15 mouse cellular contexts compared by ENCODE assay signal in the genomic region with DNA sequence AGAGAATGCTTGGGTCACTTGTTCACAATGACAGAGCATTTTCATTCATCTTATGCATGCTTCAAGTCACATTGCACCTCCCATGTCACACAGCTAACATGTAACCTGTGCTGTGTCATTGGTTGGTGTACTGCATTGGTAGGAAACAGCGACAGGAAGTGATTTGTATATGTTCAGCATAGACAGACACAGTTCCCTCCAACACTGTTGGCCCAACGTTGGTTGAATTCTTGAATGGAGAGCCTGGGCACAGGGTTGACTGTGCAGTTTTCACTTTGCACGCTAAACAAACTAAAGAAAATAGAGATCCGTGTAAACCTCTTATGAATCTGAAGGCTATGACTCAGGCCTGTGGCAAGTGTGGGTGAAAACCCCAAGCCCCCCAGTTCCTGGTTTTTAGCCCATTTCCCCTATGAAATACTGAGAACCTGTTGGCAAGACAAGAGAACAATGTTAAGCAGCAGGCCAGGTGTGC.
"Had no signal": no experiment of that assay in that cellular context is flagged by ENCODE, and none has a peak within 500 bp of the region (broad histone marks: within the 10 kb centered on the region; RNA-seq: fewer than 3 reads in every experiment).

No protein-coding gene starts in this region.

- H3K27ac ChIP-seq: kidney, postnatal 0 days; limb, embryonic 12.5 days; liver, embryonic 13.5 days; lung, embryonic 15.5 days; midbrain, embryonic 13.5 days; stomach, embryonic 15.5 days had no signal

- H3K36me3 ChIP-seq: limb, embryonic 12.5 days; liver, embryonic 13.5 days; lung, embryonic 15.5 days; midbrain, embryonic 13.5 days; stomach, embryonic 15.5 days had no signal

- DNase-seq: kidney, adult 8-10 months; kidney, postnatal 36 days; liver; liver, embryonic 13.5 days; liver, postnatal 0 days; lung, postnatal 14 days; right cerebral cortex, adult 18-20 months; right cerebral cortex, postnatal 25 days; thymus, adult 2 months; thymus, postnatal 4 days had no signal

- H3K4me3 ChIP-seq: limb, embryonic 12.5 days; liver, embryonic 13.5 days; lung, embryonic 15.5 days; midbrain, embryonic 13.5 days; stomach, embryonic 15.5 days had no signal

- H3K9ac ChIP-seq: limb, embryonic 12.5 days; liver, embryonic 13.5 days; liver, postnatal 0 days; lung, embryonic 15.5 days; midbrain, embryonic 13.5 days; stomach, embryonic 15.5 days had no signal

- H3K4me2 ChIP-seq: limb, embryonic 12.5 days; liver, embryonic 13.5 days; lung, embryonic 15.5 days; midbrain, embryonic 13.5 days; stomach, embryonic 15.5 days had no signal

- H3K4me1 ChIP-seq: lung, embryonic 15.5 days; midbrain, embryonic 13.5 days; stomach, embryonic 15.5 days had no signal

- ATAC-seq: liver, postnatal 0 days; midbrain, embryonic 13.5 days had no signal

- H3K9me3 ChIP-seq: limb, embryonic 12.5 days; liver, embryonic 13.5 days; lung, embryonic 15.5 days; midbrain, embryonic 13.5 days; stomach, embryonic 15.5 days had no signal

- H3K27me3 ChIP-seq: limb, embryonic 12.5 days; lung, embryonic 15.5 days; midbrain, embryonic 13.5 days; stomach, embryonic 15.5 days had no signal
